Mouse (Mus musculus): Measurements from ENCODE around the gene Rxfp2. TPM values are rescaled to one million over a fixed set of nuclear protein-coding genes. Genes with fewer than 3 reads are reported as not detected.

Gene Rxfp2
- polyA plus RNA-seq, 1 experiment from 2014 or later: 0.34 TPM

DNA sequence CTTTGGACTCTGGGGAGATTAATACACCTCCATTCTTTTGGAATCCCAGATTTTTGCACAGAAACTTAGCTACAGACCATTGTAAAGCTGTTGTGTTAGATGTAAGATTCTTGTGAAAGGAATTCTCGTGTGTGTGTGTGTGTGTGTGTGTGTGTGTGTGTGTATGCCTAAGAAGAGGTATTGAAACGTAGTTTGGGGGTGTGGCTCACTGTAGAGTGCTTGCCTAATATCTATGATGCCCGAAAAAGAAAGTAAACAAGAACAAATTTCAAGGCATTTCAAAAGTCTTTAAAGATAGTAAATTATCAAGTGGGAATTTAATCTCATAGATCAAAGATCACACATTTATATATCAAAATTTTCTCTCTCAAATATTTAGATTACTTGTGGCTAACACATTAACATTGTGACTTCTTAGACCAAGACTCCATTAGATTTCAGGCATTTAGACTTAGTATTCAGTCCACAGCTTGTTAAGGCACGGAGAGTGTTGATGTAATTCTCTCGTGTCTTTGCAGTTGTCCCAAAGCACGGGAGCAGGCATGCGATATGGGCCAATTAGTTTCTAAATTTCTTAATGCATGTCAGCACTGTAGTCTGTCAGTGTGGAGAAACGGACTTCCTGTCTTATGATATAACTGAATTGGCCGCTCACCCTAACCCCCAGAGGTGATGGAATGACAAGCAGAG, 97.9 kb downstream of the Rxfp2 start:
- Histone ChIP-seq H3K9me3 (no peaks in the 10 kb centered on the region), H3K4me2 (0 out of 2 replicates have a peak overlapping the region, but pooled peaks have one; percentile 20), H3K36me3 (no peaks in the 10 kb centered on the region), H3K27ac (replicated peaks) (no peak overlapping the region), H3K27me3 (no peaks in the 10 kb centered on the region), H3K9ac (no peak overlapping the region), H3K4me3 (no peak overlapping the region), H3K4me1 (replicated peaks) (peaks cover 30% of the 10 kb centered on the region)
- WGBS: 54% methylated on average over 9 of the region's 9 CpGs
- ATAC-seq (ENCODE audit: low FRiP score, low read depth): no peak

GRCm38 (mm10) chr5:150116906-150117216, 98.4 kb downstream of the Rxfp2 start:
- no peaks in the 10 kb centered on the region for H3K9me3 ChIP-seq
- H3K4me1 ChIP-seq (replicated peaks): peaks cover 30% of the 10 kb centered on the region
- H3K36me3 ChIP-seq: no peaks in the 10 kb centered on the region
- H3K4me3 ChIP-seq: no peak overlapping the region
- no peak overlapping the region for H3K9ac ChIP-seq
- ATAC-seq (ENCODE audit: low FRiP score, low read depth): no peak
- no peaks in the 10 kb centered on the region for H3K27me3 ChIP-seq
- no peak overlapping the region for H3K4me2 ChIP-seq
- no peak overlapping the region for H3K27ac ChIP-seq (replicated peaks)
- 82% methylated on average over 6 of the region's 6 CpGs for WGBS

- Histone ChIP-seq H3K4me1 (replicated peaks) (peaks cover 30% of the 10 kb centered on the region), H3K9ac (peak overlapping the region; percentile 67), H3K9me3 (no peaks in the 10 kb centered on the region), H3K36me3 (no peaks in the 10 kb centered on the region), H3K27ac (replicated peaks) (peak overlapping the region; percentile 77), H3K4me2 (peak overlapping the region; percentile 84), H3K27me3 (no peaks in the 10 kb centered on the region), H3K4me3 (peak overlapping the region; percentile 82)
- no peak for ATAC-seq (ENCODE audit: low FRiP score, low read depth)
- WGBS: 17% methylated on average over 8 of the region's 8 CpGs
Observed at GRCm38 (mm10) chr5:150118124-150118454, 99.6 kb downstream of the Rxfp2 start.

DNA sequence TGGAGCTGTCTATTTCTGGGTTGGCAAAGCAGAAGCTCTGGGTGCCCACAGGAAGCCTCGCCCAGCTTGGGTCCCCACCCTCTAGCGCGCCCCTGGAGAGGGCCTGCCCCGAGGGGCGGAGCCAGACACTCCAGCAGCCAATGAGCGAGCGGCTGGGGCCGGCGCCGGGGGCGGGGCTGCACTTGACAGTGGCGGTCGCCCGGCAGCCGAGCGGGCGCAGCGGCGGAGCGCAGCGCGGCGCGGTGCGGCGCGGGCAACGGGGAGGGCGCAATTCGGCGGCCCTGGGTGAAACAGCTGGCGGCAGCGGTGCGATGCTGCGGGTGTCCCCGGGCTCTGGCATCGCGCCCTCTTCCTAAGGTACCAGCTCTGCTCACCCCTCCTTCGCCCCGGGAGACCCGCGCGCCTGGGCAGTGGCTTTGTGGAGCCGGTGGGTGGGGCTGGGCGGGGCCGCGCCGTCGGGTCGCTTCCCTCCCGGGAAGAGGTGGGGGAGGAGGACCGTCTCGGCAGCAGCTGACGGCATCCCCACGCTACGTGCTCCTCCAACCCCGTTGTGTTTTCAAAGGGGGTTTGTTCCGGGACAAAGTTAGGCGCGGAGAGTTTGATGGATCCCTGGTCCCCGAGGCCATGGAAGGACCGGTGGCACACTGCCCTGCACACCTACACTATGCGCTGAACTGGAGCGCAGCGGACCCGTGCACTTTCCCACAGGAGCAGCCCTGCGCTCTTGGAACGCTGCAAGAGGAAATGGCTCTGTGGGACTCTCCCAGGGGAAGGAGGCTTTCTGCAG, 100.2 kb downstream of the Rxfp2 start, which contains the start of gene Fry:
Fry (plus strand) TSS at position 191 of the 787 bp plus-strand sequence.
- H3K36me3 ChIP-seq: no peaks in the 10 kb centered on the region
- ATAC-seq (ENCODE audit: low FRiP score, low read depth): peak; percentile 98
- under 1% methylated on average over 58 of the region's 68 CpGs for WGBS

GRCm38 (mm10) chr5:150120676-150121075, 102.2 kb downstream of the Rxfp2 start:
- ATAC-seq (ENCODE audit: low FRiP score, low read depth): no peak
- Histone ChIP-seq H3K9ac (no peak overlapping the region), H3K4me3 (no peak overlapping the region), H3K27ac (replicated peaks) (no peak overlapping the region), H3K27me3 (no peaks in the 10 kb centered on the region), H3K36me3 (no peaks in the 10 kb centered on the region), H3K9me3 (no peaks in the 10 kb centered on the region), H3K4me1 (replicated peaks) (peaks cover 20% of the 10 kb centered on the region), H3K4me2 (no peak overlapping the region)
- 91% methylated on average over 8 of the region's 8 CpGs for WGBS

More for the DNA sequence above, 100.2 kb downstream of the Rxfp2 start, which contains the start of gene Fry:
- Histone ChIP-seq H3K9me3 (no peaks in the 10 kb centered on the region), H3K9ac (peak within 1 kb of the TSS; percentile 67), H3K4me3 (peak within 1 kb of the TSS; percentile 82), H3K4me2 (peak within 1 kb of the TSS; percentile 84), H3K27me3 (no peaks in the 10 kb centered on the region), H3K4me1 (replicated peaks) (peaks cover 30% of the 10 kb centered on the region), H3K27ac (replicated peaks) (peak within 1 kb of the TSS; percentile 77)

- H3K4me3 ChIP-seq: no peak overlapping the region
- H3K36me3 ChIP-seq: no peaks in the 10 kb centered on the region
- peaks cover 14% of the 10 kb centered on the region; the same call in 1 of the 2 replicates for H3K4me1 ChIP-seq (replicated peaks)
- H3K4me2 ChIP-seq: no peak overlapping the region
- H3K27ac ChIP-seq (replicated peaks): no peak overlapping the region
- no peaks in the 10 kb centered on the region for H3K27me3 ChIP-seq
- no peak for ATAC-seq (ENCODE audit: low FRiP score, low read depth)
- 83% methylated on average over 4 of the region's 4 CpGs for WGBS
- H3K9ac ChIP-seq: no peak overlapping the region
- H3K9me3 ChIP-seq: no peaks in the 10 kb centered on the region
Observed at GRCm38 (mm10) chr5:150122095-150122494, 103.6 kb downstream of the Rxfp2 start.

- no peak overlapping the region for H3K4me3 ChIP-seq
- no peak for ATAC-seq (ENCODE audit: low FRiP score, low read depth)
- no peaks in the 10 kb centered on the region for H3K27me3 ChIP-seq
Observed at GRCm38 (mm10) chr5:150122571-150122970, 104.1 kb downstream of the Rxfp2 start.

DNA sequence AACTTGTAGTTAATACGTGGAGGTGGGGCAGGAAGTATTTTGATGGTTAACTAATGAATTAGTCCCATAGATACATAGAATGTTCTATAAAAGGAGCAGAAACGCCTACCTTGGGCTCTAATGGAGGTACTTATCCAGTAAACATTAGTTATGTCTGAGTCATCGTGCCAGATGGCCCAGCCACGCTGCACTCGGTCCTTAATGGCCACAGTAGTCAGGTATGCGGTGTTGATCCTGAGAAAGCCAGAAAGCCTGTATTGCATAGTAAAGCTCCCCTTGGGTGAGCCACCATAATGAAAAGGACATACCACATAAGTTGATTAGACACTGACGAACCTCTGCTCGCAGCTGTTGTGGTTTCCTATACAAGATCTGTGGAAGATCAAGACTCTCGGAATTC, 107.4 kb downstream of the Rxfp2 start:
- Histone ChIP-seq H3K4me1 (replicated peaks) (no peaks in the 10 kb centered on the region), H3K36me3 (no peaks in the 10 kb centered on the region), H3K27ac (replicated peaks) (no peak overlapping the region), H3K27me3 (no peaks in the 10 kb centered on the region), H3K9me3 (no peaks in the 10 kb centered on the region), H3K4me2 (no peak overlapping the region), H3K9ac (no peak overlapping the region), H3K4me3 (no peak overlapping the region)
- WGBS: 86% methylated on average over 9 of the region's 9 CpGs
- ATAC-seq (ENCODE audit: low FRiP score, low read depth): no peak

More at GRCm38 (mm10) chr5:150122571-150122970, 104.1 kb downstream of the Rxfp2 start:
- Histone ChIP-seq H3K36me3 (no peaks in the 10 kb centered on the region), H3K4me1 (replicated peaks) (peaks cover 14% of the 10 kb centered on the region; the same call in 1 of the 2 replicates), H3K9ac (no peak overlapping the region), H3K4me2 (no peak overlapping the region), H3K27ac (replicated peaks) (no peak overlapping the region), H3K9me3 (no peaks in the 10 kb centered on the region)
- WGBS: 93% methylated on average over 2 of the region's 2 CpGs

GRCm38 (mm10) chr5:150128432-150128831, 110.0 kb downstream of the Rxfp2 start:
- H3K4me2 ChIP-seq: no peak overlapping the region
- H3K36me3 ChIP-seq: no peaks in the 10 kb centered on the region
- no peaks in the 10 kb centered on the region for H3K4me1 ChIP-seq (replicated peaks)
- no peak overlapping the region for H3K4me3 ChIP-seq
- H3K27ac ChIP-seq (replicated peaks): no peak overlapping the region
- H3K9ac ChIP-seq: no peak overlapping the region
- WGBS: 74% methylated on average over 8 of the region's 8 CpGs
- no peak for ATAC-seq (ENCODE audit: low FRiP score, low read depth)
- H3K27me3 ChIP-seq: no peaks in the 10 kb centered on the region
- H3K9me3 ChIP-seq: no peaks in the 10 kb centered on the region

DNA sequence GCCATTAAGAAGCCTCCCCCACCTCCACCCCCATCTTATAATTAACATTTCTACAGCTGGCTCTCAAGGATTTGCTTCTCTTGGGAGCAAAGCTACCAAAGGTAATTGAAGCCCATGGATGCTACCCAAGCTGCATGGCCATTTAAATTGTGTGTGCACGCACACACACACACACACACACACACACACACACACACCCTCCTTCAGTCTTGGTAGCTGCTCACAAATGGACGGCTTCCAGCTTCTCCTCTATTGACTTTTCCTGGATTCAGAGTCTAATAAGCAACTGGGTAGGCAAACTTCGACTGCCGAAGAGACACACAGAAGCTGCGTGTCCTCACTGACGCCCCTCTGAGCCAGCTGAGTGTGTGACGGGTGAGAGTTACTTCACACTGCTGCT, 111.7 kb downstream of the Rxfp2 start:
- Histone ChIP-seq H3K9me3 (no peaks in the 10 kb centered on the region), H3K36me3 (no peaks in the 10 kb centered on the region), H3K4me3 (no peak overlapping the region), H3K9ac (no peak overlapping the region), H3K27ac (replicated peaks) (no peak overlapping the region), H3K4me2 (no peak overlapping the region), H3K4me1 (replicated peaks) (no peaks in the 10 kb centered on the region), H3K27me3 (no peaks in the 10 kb centered on the region)
- 65% methylated on average over 7 of the region's 7 CpGs for WGBS
- ATAC-seq (ENCODE audit: low FRiP score, low read depth): 0 out of 2 replicates have a peak, but pooled peaks have one; percentile 33

GRCm38 (mm10) chr5:150131166-150131565, 112.7 kb downstream of the Rxfp2 start:
- no peaks in the 10 kb centered on the region for H3K27me3 ChIP-seq
- H3K4me1 ChIP-seq (replicated peaks): no peaks in the 10 kb centered on the region
- H3K36me3 ChIP-seq: no peaks in the 10 kb centered on the region
- WGBS: 65% methylated on average over 7 of the region's 7 CpGs
- H3K9ac ChIP-seq: no peak overlapping the region
- no peaks in the 10 kb centered on the region for H3K9me3 ChIP-seq
- H3K27ac ChIP-seq (replicated peaks): no peak overlapping the region
- H3K4me2 ChIP-seq: no peak overlapping the region
- H3K4me3 ChIP-seq: no peak overlapping the region
- no peak for ATAC-seq (ENCODE audit: low FRiP score, low read depth)

Data from hindbrain, embryonic 15.5 days (tissue).